Mouse (Mus musculus) limb, embryonic 11.5 days (tissue): ENCODE measurements at regions not wholly inside any gene's neighbourhood (a gene's known extent, or its start where the extent isn't known, plus 50 kb on each side); places are given as distances from the start of the nearest gene placed in this dataset.

Experiments used
- ATAC-seq: fragments of 200-750 bp; cut with Nextera tagmentation; 2 replicates; pipeline ENCODE4 v1.8.0; 2017; ENCODE audit warnings: low read depth; ENCODE audit not compliant: insufficient number of reproducible peaks, low FRiP score, low TSS enrichment
- DNase-seq: peaks from one replicate; pipeline ENCODE4 v3.0.0-alpha.2; 2015; ENCODE audit warnings: low spot score
- H3K27ac ChIP-seq: fragments of 300-500 bp; sonication (generic); replicated peaks from 2 replicates; pipeline ENCODE4 v1.5.1; 2014; ENCODE audit warnings: low read depth, mild to moderate bottlenecking, low read length
- H3K27me3 ChIP-seq: fragments of 300-500 bp; sonication (generic); 2 replicates; pipeline ENCODE4 v1.6.1; 2014; ENCODE audit warnings: mild to moderate bottlenecking, low read length, mixed read lengths; ENCODE audit not compliant: control insufficient read depth, insufficient read depth
- H3K36me3 ChIP-seq: fragments of 300-500 bp; sonication (generic); 2 replicates; pipeline ENCODE4 v1.6.1; 2014; ENCODE audit warnings: mild to moderate bottlenecking, low read length, moderate library complexity, mixed read lengths; ENCODE audit not compliant: control insufficient read depth, insufficient read depth
- H3K4me1 ChIP-seq: fragments of 300-500 bp; sonication (generic); 2 replicates; pipeline ENCODE4 v1.6.1; 2014; ENCODE audit warnings: low read length, mixed read lengths; ENCODE audit not compliant: control insufficient read depth, insufficient read depth
- H3K4me2 ChIP-seq: fragments of 300-500 bp; sonication (generic); 2 replicates; pipeline ENCODE4 v1.6.1; 2014; ENCODE audit warnings: low read depth, mild to moderate bottlenecking, moderate library complexity; ENCODE audit not compliant: severe bottlenecking
- H3K4me3 ChIP-seq: fragments of 300-500 bp; sonication (generic); 2 replicates; pipeline ENCODE4 v1.5.1; 2014; ENCODE audit warnings: low read depth, low read length
- H3K9ac ChIP-seq: fragments of 300-500 bp; sonication (generic); 2 replicates; pipeline ENCODE4 v1.6.1; 2014; ENCODE audit warnings: mild to moderate bottlenecking, low read length
- H3K9me3 ChIP-seq: fragments of 300-500 bp; sonication (generic); 2 replicates; pipeline ENCODE4 v1.6.1; 2016; ENCODE audit warnings: low read length; ENCODE audit not compliant: control insufficient read depth
- WGBS: fragments of 180-500 bp; shearing (Covaris S2); extraction: QIAGEN DNeasy Blood & Tissue Kit; methylation state at CpG from one replicate; pipeline ENCODE4 v1.1.7; 2014; 5-methylcytosine and 5-hydroxymethylcytosine counted together

DNA sequence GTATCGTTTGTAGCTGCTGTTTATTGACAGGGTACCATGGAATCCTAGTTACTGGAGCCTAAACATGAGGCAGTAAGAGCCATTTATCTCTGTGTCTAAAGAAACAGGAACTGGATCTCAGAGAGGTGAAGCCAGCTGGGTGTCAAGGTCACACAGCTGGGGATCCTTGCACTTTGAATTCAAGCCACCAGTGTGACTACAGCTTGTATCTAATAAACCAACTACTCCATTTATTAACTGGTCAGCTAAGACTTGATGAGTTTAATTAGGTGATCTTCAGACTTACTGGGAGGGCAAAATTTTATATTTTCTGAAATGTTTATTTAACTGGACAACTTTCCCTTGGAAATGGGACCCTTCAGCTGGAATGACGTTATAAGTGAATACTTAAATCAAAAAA is 577.5 kb upstream of the Sox9 start:
- Histone ChIP-seq H3K9me3 (no peaks in the 10 kb centered on the region), H3K27me3 (no peaks in the 10 kb centered on the region), H3K4me2 (no peak overlapping the region), H3K36me3 (no peaks in the 10 kb centered on the region), H3K4me1 (peaks cover 10% of the 10 kb centered on the region; the same call in 1 of the 2 replicates), H3K4me3 (no peak overlapping the region), H3K9ac (no peak overlapping the region), H3K27ac (no peak overlapping the region)
- DNase-seq, result no peak
- WGBS, result 29% methylated on average over 2 of the region's 2 CpGs
- no peak for ATAC-seq

DNA sequence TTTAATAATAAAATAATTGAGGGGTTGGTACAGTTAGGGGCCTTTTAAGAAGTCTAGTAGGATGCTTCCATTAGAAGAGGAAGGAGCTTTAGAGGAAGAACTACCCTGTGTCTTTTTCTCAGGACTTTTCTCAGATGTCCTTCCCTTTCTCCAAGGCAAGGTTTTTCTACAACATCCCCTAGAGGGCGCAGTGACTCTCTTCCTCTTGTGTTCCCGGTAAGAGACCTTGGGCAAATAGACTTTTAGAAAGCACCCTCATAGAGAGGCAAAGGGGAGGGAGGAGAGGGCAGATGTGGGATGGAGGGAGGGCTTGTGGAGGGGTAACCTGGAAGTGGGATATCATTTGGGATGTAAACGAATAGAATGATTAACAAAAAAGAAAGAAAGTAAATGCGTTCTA is 572.6 kb upstream of the Sox9 start:
- Histone ChIP-seq H3K4me3 (no peak overlapping the region), H3K27me3 (no peaks in the 10 kb centered on the region), H3K9ac (no peak overlapping the region), H3K27ac (no peak overlapping the region), H3K4me2 (no peak overlapping the region), H3K9me3 (no peaks in the 10 kb centered on the region), H3K4me1 (peaks cover 2% of the 10 kb centered on the region; the same call in 1 of the 2 replicates), H3K36me3 (no peaks in the 10 kb centered on the region)
- DNase-seq (peak; percentile 71), ATAC-seq (no peak)
- 30% methylated on average over 4 of the region's 4 CpGs for WGBS

DNA sequence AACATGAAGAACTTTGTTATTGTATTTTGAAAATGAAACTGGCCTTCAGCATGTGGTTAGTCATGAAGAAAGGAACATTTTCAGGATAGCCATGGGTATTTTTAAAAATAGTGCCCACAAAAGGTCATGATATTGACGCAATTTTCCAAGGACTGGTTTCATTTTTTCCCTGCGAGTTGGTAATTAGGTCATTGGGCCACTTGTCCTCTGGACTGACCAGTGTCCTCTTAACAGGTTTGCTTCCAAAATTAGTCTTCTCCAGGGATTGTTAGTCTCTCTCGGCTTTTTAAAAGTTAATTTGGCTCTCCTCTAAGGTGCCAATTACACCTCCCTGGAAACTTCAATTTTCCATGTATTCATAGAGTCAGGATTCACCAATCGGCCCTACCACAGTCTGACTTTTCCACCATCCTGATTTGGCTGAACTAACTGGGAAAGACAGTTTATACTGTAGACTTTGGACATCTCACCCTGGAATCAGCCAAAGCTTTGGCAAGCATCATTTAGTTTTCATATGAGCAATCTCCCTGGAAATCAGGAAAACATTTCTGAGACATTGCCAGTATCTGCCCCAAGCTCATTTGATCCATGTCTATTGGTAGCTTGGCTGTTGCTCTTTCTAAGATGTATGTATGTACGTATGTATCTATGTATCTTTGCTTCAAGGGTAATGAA is 562.8 kb upstream of the Sox9 start:
- no peaks in the 10 kb centered on the region for H3K27me3 ChIP-seq
- H3K4me1 ChIP-seq, result no peaks in the 10 kb centered on the region
- no peak overlapping the region for H3K27ac ChIP-seq
- no peak for ATAC-seq
- H3K4me3 ChIP-seq, result no peak overlapping the region
- no peak overlapping the region for H3K9ac ChIP-seq
- H3K36me3 ChIP-seq, result no peaks in the 10 kb centered on the region
- H3K9me3 ChIP-seq, result no peaks in the 10 kb centered on the region
- DNase-seq, result no peak
- 91% methylated on average over 5 of the region's 5 CpGs for WGBS
- no peak overlapping the region for H3K4me2 ChIP-seq

DNA sequence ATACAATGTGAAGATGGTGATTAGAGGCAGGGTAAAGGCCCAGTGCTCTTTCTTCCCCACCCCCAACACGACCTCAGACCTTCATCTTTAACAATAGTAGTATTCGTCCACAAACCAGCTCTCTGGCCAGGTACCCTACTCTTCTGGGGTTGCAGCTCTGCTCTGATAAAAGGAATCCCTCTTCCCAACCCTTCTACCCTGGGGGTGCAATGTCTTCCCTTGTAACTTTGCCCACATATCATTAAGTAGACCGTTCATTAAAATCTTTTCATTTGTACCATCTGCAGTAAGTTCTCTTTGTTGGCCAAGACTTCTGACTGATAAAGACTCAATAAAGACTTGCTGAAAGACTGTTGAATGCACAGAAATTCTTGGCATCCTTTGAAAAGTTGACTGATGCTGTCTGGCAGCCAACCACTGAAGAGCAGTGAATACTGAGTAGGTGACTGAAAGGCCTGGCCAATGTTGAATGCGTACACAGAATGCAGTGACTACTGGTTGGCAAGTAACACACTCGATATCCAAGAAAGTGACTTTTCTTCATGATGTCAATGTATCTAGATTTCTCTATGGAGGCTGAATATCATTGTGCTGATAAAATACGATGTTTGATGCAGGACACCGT is 547.4 kb upstream of the Sox9 start:
- ATAC-seq (no peak), DNase-seq (no peak)
- no peak overlapping the region for H3K9ac ChIP-seq
- H3K27me3 ChIP-seq, result no peaks in the 10 kb centered on the region
- 85% methylated on average over 7 of the region's 7 CpGs for WGBS
- H3K4me1 ChIP-seq, result peaks cover 5% of the 10 kb centered on the region
- no peak overlapping the region for H3K4me3 ChIP-seq
- no peak overlapping the region for H3K27ac ChIP-seq
- H3K36me3 ChIP-seq, result no peaks in the 10 kb centered on the region
- H3K4me2 ChIP-seq, result no peak overlapping the region
- H3K9me3 ChIP-seq, result no peaks in the 10 kb centered on the region

DNA sequence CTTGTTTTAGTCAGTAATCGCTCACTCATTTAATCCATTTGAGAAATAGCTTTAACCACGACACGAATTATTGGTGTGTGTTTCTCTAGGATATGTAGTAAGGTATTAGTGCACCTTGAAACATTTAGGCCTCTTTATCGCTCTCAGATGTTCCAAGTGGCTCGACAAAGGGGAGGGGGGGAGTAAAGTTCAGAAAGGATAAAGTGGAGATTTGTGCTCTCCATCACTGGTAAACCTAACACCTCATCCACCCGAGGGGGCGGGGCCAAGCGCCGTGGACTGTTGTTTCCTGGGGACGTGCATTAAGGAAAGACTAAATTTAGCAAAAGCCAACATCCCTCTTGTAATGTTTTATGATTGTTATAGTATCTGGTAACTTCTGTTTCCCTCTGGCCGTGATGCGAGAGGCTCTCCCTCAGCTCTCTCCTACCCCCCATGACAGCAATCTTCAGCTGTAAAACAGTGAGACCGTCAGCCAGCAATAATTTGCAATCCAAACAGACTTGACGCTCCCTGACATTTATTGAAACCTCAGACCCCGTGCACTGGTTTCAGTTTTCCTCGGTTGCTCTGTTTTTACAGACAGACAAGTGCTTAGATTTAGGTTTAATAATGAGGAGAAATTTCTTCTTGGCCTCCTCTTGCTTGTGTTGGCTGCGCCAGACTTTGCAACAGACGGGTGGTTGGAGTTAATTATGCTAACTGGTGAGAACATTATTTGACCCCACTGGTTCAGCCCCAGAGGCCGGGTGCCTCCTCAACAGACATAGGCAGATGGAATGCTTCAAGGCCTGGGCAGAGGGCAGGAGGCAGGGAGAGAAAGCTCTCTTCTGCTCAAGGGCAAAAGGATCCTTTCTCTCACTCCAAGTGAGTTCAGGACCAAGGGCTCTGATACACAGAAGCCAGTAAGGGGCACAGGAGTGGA is 542.8 kb upstream of the Sox9 start:
- Histone ChIP-seq H3K9me3 (no peaks in the 10 kb centered on the region), H3K27ac (no peak overlapping the region; the same call in 1 of the 2 replicates), H3K4me1 (peaks cover 7% of the 10 kb centered on the region), H3K4me3 (no peak overlapping the region), H3K36me3 (no peaks in the 10 kb centered on the region), H3K4me2 (peak overlapping the region; percentile 27; the same call in 1 of the 2 replicates), H3K27me3 (no peaks in the 10 kb centered on the region), H3K9ac (no peak overlapping the region)
- DNase-seq, result peak; percentile 70
- no peak for ATAC-seq
- WGBS, result 19% methylated on average over 19 of the region's 19 CpGs

DNA sequence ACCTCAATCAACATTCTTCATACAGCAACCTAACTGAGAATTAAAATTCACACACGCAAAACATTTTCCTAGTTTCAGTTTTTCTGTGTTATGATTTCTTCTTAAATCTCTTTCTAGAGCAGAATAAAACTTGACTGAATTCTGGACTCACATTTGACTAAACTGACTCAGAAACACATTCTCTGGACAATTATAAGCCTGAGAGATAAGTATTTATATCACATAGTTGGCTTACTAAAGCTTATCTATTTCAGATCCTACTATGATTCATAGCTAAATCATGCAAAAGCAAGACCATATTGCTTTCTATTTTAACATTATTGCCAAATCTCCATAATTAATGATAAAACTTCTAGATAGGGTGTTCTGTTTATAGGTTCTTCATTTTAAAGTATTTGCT is 529.5 kb upstream of the Sox9 start:
- Histone ChIP-seq H3K4me3 (no peak overlapping the region), H3K36me3 (no peaks in the 10 kb centered on the region), H3K9me3 (no peaks in the 10 kb centered on the region), H3K4me1 (no peaks in the 10 kb centered on the region), H3K9ac (no peak overlapping the region), H3K4me2 (no peak overlapping the region), H3K27ac (no peak overlapping the region), H3K27me3 (no peaks in the 10 kb centered on the region)
- WGBS, result 92% methylated on average over 1 of the region's 1 CpGs
- no peak for ATAC-seq
- DNase-seq, result no peak

DNA sequence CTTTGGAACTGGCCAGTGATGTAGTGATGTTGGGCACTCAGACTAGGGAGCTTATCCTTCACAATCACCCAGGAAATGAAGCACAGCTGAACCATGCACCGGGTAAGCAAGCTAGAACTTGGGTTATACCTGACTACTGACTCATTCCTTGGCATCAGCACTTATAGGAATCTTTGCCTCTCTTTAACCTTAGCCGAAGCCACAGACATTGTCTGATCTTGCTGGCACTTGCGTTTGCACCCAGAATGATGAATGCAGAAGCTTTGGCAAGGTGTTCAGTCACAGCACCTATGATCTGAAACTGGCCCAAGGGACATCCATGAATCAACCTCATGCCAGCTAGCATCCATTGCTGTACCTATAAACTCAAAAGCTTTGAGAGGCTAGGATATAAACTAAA is 529.0 kb upstream of the Sox9 start:
- Histone ChIP-seq H3K9ac (no peak overlapping the region), H3K4me3 (no peak overlapping the region), H3K4me2 (no peak overlapping the region), H3K4me1 (no peaks in the 10 kb centered on the region), H3K36me3 (no peaks in the 10 kb centered on the region), H3K27ac (no peak overlapping the region), H3K9me3 (no peaks in the 10 kb centered on the region), H3K27me3 (no peaks in the 10 kb centered on the region)
- no peak for ATAC-seq
- no peak for DNase-seq
- 94% methylated on average over 3 of the region's 3 CpGs for WGBS

DNA sequence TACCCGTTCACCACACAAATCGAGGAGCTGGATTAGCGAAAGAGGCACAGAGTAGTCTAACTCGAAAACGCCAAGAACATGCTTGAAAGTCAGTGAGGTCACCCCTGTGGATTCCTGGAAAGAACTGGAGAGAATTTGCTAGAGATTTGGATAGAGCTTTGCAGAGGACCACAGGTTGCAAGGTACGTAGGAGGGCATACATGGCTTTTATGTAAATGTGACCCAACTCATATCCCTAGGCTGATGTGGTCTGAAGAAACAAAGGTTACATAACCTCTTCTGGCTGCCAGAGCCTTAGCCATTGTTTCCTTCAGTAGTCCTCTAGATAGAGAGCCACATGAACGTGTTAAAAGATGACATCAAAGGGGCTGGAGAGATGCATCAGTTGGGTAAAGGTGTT is 525.7 kb upstream of the Sox9 start:
- 88% methylated on average over 7 of the region's 7 CpGs for WGBS
- DNase-seq, result no peak
- H3K36me3 ChIP-seq, result no peaks in the 10 kb centered on the region
- no peak overlapping the region for H3K4me2 ChIP-seq
- H3K4me3 ChIP-seq, result no peak overlapping the region
- no peaks in the 10 kb centered on the region for H3K9me3 ChIP-seq
- no peak overlapping the region for H3K27ac ChIP-seq
- H3K9ac ChIP-seq, result no peak overlapping the region
- ATAC-seq, result no peak
- H3K4me1 ChIP-seq, result no peaks in the 10 kb centered on the region
- no peaks in the 10 kb centered on the region for H3K27me3 ChIP-seq
